Mouse (Mus musculus) kidney, postnatal 10 days (tissue): ENCODE measurements around the gene Bpi.

Experiments used
- DNase-seq: peaks from one replicate; pipeline ENCODE4 v3.0.0; 2021; ENCODE audit warnings: mixed read lengths

The Bpi gene

DNA sequence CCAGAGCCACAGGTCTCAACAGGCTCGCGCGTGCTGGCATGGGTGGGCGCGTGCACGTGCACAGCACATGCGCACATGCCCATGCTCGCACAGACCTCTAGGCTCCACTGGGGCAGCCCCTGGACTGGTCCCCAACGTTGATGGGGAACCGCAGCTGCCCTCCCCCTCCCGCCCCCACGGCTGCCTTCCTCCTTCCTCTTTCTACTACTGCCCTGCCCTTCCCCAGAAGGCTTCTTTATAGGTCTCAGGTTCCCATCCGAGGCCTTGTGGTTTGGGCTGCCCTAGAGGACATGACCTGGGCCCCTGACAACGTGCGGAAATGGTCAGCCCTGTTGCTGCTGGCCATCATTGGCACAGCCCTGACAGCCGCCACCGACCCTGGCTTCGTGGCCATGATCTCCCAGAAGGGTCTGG is at the start of gene Bpi:
TSS of gene Bpi (plus strand) at position 90 of the 414 bp plus-strand sequence.
- no peak for DNase-seq

DNA sequence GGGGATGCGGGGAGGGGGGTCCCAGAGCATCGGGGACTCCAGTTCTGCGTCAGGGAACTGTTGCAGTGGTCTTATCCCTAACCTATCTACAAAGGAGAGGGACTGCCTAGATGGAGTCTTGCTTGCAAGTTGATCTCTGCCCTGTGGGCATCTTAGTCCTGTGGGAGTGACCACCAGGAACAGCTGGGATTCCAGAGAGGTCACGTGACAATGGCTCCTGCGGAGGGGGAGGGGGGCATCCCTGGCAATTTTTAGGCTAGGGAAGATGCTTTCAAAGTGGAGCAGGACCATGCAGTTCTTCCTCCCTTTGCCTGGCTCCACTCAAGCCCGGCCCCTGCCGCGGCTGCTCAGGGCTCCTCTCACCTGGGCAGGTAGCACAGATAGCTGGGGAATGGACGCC is 48.1 kb upstream of the Bpi start:
- peak; percentile 49 for DNase-seq

DNA sequence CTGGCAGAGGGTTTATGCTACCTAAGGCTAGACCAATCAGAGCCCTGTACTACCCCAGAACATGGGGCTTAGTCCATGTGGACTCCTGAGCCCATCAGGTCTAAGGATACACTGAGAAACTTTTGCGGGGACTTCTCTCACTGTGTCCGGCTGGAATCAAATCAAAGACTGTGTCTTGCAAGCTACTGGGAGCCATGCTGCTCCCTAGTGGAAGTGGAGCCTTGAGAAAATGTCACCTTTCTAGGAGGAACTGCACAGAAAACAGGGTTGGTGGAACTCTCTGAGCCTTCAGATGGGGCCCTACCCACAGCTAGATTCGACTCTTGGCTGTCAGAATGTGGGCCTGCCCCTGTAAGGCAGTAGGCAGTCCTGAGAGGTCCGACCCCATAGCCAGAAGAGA is 47.4 kb upstream of the Bpi start:
- DNase-seq: peak; percentile 80

DNA sequence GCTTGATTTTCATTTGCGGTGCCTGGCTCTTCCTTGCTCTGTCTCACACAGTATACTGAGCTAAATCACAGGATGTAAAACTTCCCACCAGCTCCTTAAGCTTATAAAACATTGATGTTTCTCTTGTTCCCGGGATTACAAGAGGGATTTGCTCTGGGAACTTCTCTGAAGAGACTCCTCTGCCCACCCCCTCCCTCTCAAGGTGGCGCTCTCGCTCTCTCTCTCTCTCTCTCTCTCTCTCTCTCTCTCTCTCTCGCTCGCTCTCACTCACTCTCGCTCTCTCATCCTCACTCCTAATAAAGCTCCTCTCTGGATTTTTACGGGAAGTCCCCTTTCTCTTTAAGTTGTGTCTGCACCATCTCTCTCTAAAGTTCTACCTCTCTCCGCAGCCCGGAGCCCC is 46.9 kb upstream of the Bpi start:
- DNase-seq: no peak

DNA sequence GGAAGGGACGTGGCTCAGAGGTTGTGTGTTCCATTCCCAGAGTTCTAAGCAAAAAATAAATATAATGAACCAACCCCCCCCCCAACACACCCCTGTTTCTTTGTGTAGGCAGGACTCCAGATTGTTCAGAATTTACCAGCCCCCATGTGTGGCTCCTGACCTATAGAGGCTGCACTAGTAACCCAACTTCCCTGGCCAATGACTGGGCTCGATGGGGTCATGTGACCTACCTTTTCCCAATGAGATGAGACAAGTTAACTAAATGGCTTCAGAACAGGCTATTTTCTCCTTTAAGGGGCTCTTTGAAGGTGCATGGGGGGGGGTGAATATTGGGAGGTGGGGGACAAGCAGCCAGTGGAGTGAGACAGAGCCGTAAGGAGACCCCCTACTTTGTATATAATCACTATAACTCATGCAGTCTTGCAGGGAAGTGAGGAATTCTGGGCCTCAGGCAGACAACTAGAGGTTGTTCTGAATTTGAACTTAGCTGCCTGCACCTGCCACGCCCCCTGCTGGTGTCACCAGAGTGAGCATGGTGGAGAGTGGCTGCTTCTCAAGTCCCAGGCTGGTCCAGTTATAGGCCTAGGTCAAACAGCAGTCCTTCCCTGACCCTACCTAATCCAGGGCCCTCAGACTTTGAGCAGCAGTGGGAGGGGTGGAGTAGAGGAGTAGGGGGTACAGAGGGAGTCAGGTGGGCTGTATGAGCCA is 46.0 kb upstream of the Bpi start:
- DNase-seq: no peak

DNA sequence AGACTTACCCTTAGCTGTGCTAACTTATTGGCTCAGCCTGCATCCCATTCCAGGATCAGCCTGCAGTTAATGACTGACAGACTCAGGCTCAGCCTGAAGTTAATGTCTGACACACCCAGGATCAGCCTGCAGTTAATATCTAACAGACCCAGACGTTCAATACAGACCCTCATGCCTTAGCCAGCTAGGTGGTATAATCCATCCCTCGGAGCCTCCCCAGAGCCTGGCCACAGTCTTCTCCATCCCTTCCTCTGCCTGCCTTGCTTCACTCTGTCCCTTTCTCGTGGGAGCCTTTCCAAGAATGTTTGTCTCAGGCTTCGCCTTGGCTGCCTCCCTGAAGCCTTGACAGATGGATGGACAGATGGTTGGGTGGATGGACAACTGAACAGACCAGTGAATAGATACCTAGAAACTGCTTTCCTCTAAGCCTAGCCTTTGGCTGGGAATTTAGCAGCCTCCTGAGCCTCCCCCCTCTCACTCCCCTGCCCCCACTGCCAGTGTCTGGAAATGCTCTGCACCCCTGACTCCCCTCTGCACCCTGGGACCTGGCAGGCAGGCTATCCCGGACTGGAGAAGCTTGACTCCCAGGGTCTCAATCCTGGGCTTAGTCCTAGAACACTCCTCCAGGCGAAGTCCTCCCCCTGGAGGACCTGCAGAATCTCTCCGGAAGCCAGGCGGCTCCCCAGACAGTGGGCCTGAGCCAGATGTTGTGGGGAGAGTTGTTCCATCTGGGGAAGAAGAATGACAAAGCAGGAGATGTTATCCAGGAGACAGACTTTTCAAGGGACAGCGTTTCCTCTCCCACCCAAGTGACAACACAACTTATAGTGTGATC is 42.4 kb upstream of the Bpi start:
- DNase-seq: peak; percentile 72

- DNase-seq: peak; percentile 59
Observed at GRCm38 (mm10) chr2:158216510-158216909, 41.4 kb upstream of the Bpi start.

DNA sequence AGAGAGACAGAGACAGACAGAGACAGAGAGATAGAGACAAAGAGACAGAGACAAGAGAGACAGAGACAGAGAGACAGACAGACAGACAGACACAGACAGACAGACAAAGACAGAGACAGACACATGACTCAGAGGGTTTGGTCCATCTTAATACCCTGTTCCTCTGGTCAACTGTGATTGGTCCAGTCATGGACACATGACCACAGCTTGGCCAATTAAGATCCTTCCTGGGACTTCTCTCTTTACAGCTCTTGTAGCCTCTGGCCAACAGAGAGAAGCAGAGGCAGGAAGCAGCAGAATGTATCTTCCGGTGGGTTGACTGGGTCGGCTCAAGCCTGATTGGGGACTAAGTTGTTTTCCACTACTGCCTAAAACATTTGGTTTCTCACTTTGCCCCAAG is 38.3 kb upstream of the Bpi start:
- DNase-seq: no peak

DNA sequence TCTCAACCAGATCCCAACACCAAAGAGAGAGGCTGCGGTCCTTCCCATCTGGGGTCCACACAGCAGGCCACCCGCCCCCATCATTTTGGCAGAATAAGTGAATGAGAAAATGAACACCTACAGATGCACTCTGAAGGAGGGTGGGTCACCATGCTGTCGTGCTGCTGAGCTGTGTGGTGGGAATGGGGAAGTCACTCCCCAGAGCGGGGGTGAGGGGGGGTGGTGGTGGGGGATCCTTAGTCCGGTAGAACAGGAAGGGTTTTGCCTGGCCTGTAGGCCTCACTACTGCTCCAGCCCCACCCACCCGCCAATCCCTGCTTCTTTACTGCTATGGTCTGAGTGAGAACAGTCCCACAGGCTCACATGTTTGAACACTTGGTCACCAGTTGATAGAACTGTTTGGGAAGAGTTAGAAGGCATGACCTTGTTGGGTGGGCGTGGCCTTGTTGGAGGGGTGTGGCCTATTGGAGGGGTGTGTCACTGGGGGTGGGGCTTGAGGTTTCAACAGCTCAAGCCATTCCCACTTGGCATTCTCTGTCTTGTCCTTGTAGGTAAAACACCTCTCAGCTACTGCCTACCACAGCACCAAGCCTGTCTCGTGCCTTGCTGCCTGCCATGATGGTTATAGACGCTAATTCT is 36.3 kb upstream of the Bpi start:
- no peak for DNase-seq

DNA sequence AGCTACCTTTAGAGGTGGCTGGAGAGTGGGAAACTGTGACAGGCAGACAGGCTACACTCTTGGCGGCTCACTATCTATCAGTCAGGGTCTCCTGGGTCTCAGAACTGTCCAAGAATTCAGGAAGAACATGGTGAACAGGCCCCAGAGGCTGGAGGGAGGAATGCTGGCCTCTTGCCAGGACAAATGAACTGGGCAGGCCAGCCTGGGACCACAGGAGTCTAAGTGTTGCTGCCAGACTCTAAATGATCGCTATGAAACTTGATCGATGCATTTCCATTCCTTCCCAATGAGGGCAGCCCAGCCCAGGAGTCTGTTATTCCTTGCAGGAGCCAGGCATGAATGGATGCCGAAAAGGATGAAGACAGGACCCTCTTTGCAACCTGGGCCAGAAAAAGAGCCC is 35.2 kb upstream of the Bpi start:
- DNase-seq: peak; percentile 67

DNA sequence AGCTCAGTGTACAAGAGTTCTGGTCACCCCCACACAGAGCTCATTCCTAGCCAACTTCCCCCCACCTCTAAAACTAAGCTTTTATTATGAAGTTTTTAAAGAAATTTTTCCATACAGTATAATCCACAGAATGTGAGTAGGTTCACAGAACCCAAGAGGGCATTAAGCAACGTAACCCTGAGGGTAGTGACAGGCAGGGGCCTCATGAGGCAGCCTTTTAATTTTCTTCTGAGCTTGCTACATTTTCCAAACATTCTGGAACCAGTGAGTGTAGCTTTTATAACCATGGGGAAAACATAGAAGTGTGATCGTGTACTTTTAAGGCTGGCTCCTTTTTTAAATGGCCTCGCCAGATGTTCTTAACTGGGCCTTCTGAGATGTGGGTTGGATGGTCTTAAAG is 34.4 kb upstream of the Bpi start:
- DNase-seq: no peak

GRCm38 (mm10) chr2:158225301-158225700 is 32.6 kb upstream of the Bpi start:
- peak; percentile 75 for DNase-seq

GRCm38 (mm10) chr2:158228670-158229502 is 29.0 kb upstream of the Bpi start, which contains the start of gene D630003M21Rik:
Gene D630003M21Rik (minus strand): TSS chr2:158229222.
- peak; percentile 65 for DNase-seq

DNA sequence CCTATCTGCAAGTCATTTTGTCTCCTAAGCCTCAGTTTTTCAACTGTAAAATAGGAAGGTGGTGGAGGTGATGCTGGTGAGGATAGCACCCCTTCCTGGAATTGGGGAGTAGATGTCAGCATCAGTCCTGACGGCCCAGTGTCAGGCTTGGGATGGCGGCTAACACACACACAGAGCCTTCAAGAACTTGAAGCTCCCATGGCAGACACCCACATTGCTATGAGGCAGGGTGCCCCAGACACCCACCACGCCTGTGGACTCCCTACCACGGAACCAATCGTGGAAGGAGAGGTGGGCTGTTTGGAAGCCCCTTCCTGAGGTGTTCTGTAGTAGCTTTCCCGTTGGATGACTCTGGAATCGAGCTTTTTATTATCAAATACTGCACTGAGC is 28.4 kb upstream of the Bpi start:
- DNase-seq: no peak

GRCm38 (mm10) chr2:158230617-158231016 is 27.3 kb upstream of the Bpi start:
- DNase-seq: no peak

DNA sequence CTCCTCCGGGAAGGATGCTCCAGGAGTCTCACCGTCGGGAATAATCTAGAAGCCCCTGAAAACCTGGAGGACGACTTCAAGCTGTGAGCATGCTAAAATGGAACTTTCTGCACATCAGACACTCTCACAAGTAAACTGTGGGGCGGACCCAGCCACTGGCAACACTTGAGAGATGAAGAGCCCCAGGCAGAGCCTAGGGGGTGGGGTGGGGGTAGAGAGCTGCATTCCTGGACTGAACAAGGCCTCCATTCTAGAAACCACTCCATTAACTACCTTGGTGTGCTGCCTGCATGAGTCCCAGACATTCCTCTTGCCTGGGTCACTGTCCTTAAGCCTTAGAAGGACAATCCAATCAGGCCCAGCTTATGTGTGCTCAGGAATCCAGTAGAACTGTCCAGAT is 26.8 kb upstream of the Bpi start:
- no peak for DNase-seq

GRCm38 (mm10) chr2:158232414-158232813 is 25.5 kb upstream of the Bpi start:
- no peak for DNase-seq

GRCm38 (mm10) chr2:158233106-158233505 is 24.8 kb upstream of the Bpi start:
- no peak for DNase-seq

DNA sequence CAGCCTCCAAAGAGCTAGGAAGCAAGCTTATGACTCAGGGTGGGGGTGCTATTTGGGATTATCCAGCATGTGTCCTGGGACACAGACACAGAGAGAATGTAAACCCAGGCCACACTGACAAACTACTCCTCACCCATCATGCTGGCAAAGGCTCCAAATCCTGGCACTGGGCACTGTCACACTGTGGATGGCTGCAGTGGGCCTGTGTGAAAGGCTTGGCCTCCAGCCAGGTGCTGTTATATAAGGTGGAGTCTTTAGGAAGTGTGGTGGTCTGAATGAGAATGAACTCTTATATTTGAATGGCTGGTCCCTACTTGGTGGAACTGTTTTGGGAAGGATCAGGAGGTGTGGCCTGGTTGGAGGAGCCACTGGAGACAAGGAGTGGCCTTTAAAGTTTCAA is 21.2 kb upstream of the Bpi start:
- DNase-seq: no peak

- DNase-seq: no peak
Observed at GRCm38 (mm10) chr2:158238101-158238500, 19.8 kb upstream of the Bpi start.

- DNase-seq: no peak
Observed at GRCm38 (mm10) chr2:158241126-158241738, 16.7 kb upstream of the Bpi start.

GRCm38 (mm10) chr2:158242170-158242896 is 15.6 kb upstream of the Bpi start:
- no peak for DNase-seq
